Mouse (Mus musculus) layer of hippocampus, adult 11-12 months (tissue): ENCODE results near the gene Enpp7.

Experiments
- DNase-seq: peaks from one replicate; pipeline ENCODE4 v3.0.0; 2022; ENCODE audit warnings: low spot score

Gene Enpp7

DNA sequence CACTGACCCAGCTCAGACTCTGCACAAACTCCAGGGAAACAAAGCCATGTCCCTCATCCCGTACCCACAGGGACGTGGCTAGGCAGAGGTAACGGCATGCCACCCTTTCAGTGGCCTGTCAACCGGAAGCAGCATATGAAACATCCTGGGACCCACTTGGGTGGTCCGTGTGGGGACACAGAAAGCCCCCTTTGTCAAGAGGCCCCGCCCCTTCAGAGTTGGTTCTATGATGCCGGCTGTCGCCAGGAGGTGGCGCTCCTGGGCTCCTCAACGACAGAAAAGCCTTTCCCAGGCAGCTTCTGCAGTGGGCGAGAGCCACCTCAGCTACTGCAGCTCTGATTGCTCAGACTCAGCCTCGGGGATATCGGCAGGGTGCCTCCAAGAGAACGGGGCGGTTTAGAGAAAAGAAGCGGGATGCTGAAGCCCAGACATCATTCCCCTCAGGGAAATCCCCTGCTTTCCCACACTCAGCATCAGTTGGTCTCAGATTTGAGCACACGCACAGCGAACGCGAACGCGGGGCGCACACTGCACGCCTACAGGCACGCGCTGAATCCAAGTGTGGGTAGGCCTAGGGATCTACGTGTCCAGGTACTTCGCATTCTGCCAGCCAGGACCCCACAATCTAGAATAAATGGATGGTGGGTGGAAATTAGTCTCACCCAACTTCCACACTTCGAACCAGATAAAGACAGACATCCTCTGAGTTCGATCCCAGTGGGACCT lies 10.7 kb downstream of the Enpp7 start:
- peak; percentile 87 for DNase-seq

DNA sequence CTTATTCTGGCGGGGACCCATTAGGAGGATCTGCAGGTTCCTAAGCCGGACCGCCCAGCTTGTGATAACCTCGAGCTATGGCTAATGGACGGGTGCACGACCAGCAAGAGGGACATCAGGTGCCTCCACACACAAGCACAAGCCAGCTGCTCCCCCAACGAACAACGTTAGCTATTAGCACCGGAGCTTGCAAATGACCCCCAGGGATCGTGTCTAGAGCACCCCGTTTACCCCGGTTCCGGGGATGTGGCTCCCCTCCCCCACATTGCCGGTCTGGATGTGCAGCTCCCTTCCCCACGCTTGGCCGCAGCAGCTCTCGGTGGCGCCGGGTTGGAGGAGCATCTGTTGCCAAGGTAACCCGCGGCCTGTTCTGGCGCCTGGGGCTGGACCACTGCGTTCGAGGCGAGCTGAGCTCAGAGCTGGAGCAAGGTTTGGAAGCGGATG lies 11.4 kb downstream of the Enpp7 start:
- peak; percentile 29 for DNase-seq

DNA sequence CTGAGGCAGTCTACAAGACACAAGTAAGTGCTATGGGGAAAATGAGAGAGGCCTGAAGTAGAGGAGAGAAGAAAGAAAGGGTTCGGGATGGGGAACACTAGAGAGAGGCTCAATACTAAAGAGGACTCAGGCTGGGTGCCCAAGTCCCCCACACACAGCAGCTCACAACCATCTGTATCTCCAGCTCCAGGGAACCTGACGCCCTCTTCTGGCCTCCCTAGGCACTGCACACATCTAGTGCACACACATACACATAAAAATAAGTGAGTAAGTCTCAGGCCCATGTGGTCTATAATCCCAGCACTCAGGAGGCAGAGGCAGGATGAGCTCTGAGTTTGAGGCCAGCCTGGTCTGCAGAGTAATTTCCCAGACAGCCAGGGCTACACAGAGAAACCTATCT lies 12.9 kb downstream of the Enpp7 start:
- DNase-seq: no peak

DNA sequence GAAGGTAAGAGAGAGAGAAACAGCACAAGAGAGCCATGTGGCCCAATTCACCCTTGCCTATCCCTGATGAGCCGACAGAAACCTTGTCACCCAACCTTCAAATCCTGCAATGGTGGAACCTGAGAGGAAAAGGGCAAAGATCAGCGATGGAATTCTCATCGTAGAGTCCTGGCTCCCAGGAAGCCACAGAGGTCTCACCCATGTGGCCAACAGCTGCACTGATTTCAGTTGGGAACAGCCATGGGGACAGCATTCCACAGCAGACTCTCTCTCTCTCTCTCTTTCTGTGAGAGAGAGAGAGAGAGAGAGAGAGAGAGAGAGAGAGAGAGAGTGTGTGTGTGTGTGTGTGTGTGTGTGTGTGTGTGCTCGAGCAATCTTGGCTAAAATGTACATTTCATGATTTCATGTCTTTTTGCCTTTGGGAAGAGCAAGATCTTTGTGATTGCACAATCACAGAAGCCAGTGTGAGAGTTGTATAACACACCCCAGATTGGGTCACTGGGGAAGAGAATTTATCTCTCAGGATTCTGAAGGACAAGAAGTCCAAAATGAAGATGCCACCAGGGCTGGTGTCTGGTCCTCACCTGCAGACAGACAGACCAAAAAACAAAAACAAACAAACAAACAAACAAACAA lies 13.6 kb downstream of the Enpp7 start:
- no peak for DNase-seq

- DNase-seq: no peak
Measured at GRCm38 (mm10) chr11:119005547-119006275, 17.7 kb downstream of the Enpp7 start.

DNA sequence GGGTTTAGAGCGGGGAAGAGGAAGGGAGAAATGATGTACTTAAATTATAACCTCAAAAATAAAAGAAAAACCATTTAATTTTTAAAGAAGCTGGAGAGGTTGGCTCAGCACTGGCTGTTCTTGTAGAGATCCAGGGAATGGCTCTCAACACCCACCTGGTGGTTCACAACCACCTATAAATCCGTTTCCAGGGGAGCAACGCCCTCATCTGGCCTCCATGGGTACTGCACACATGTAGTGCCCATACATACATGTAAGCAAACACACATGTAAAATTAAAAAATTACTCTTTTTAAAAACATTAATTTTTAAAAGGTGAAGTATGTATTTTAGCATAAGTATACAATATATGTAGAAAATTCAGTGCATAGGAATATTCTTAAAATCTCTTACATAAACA lies 18.5 kb downstream of the Enpp7 start:
- no peak for DNase-seq

DNA sequence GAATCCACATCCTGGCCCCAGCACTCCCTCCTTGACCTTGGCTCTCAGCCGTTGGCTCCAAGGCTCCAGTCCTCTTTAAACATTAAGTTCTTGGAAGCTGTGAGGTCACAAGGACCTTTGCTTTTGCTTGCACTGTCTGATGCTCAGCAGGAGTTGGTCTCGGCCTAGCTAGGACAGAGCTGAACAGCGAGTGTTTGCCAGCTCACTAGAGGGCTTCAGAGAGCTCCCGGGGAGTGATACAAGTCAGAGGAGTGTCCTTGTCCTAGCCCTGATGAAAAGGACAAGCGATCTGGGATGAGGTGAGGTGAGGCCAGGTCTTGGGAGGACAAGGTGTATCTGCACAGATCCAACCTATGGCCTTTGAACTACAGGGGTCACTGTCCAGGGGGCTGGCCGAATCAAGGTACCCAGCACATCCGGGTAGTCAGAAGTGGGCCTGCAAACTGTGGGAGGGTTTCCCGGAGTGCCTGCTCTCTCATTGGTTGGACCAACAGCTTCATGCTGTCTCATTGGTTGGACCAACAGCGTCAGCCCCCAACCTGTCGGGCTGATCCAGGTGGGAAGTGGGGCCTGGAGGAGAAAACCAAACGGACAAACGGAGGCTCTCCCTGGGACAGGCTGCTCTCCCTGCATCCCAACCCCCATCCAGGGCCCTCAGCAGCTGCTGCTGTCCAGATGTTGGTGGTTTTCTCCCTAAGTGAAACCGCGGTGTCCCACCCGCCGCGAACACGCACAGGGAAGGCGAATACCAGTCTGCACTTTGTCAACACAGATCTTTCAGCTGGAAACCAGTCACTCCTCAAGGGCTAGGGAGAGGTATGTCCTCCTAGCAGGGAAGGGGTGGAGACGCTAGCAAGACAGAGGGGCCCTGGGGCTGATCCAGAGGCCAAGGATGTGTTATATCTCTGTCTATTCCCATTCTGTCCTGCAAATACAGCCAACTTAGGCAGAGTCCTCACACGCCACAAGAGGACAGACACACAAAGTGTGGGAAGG lies 19.8 kb downstream of the Enpp7 start:
- DNase-seq: no peak

DNA sequence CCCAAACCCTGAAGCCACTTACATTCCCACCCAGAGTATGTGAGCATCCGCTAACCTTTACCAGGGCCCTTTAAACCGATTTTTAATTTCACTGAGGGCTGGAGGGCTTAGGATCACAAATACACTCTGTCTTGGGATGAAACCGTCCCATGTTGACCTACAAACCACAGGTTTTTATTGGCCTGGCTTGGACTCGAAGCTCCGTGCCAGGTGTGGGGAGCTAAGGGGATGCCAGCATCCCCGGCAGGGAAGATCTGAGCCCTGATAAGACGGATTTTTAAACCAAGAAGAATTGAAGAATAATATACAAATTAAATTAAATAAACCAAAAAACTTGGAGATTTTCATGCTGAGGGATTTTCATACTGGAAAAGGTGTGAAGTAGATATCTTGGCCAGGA lies 26.5 kb downstream of the Enpp7 start:
- DNase-seq: no peak

- no peak for DNase-seq
Measured at GRCm38 (mm10) chr11:119017506-119017905, 29.5 kb downstream of the Enpp7 start.

DNA sequence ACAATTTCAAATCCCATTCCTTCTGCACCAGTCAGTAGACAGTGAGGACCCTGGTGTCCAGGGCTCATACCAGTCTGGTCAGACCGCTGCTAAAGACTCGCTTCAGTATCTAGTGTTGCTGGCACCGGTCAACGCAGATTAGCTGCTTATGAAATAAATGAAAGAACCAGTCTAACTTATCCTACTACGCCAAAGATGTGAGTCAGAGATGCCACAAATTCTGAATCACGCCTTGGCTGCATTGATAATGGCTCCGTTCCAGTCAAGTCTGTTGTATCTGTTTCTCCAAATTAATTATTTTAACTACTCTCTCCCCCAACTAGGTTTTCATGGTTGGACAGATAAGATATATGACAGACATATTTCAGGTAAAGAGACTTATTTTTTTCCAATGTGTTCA lies 33.2 kb downstream of the Enpp7 start:
- no peak for DNase-seq

DNA sequence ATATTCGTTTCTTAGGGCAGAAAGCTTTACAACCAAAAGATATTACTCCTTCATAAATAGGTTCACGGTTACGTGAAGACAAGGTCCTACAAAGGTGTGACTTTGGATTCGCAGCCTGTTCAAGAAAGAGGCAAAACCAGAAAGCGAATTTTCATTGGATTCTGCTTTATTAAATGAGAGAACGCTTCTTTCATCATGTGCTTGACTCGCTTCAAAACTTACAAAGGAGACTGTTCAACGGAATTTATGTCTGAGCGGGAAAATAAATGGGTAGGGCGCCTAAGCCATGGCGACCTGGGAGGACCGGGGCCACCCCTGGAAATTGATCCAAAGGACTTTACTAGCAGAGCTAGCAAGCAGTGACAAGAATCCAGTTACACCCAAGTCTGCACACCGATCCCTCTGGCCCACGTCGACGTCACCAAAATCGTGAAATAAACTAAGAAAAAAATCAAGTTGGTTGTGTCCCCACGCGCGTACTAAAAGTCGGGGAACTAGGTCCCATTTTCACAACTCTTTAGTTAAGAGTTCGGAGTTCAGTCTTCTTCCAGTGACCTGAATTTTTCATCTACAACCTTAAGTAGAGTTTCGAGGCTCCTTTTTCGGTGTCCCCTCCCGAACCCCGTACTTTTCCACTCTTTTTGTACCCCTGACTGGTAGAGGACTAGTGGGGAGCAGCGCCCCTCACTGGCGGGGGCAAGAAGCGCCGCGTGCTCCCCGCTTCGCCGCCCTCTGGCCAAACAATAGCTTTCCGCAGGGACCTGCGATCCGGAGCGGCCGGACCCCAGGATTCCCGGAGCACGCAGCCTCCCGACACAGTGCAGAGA lies 34.3 kb downstream of the Enpp7 start:
- DNase-seq: no peak

GRCm38 (mm10) chr11:119022895-119023615 lies 35.1 kb downstream of the Enpp7 start, which contains the start of gene Cbx2:
Gene Cbx2 (plus strand): TSS chr11:119022962.
- peak; percentile 77 for DNase-seq

DNA sequence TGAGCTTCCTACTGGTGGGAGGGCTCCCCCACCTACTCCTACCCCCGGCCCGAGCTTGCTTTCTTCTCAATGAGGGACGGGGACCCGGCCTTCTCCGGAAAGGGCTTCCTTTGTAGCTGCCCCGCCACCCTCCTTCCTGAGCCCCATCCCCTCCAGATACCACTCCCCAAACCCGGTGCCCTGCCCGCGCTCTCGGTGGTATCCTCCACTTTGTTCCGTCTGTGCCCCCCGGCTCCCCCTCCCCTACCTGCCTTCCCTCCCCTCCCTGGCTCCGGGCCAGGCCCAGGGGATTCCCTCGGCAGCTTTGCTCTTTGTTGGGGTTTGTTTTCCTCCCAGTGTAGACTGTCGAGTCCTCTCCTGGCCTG lies 35.6 kb downstream of the Enpp7 start:
- no peak for DNase-seq

- DNase-seq: no peak
Measured at GRCm38 (mm10) chr11:119024260-119024659, 36.3 kb downstream of the Enpp7 start.

- no peak for DNase-seq
Measured at GRCm38 (mm10) chr11:119026203-119026602, 38.2 kb downstream of the Enpp7 start.

DNA sequence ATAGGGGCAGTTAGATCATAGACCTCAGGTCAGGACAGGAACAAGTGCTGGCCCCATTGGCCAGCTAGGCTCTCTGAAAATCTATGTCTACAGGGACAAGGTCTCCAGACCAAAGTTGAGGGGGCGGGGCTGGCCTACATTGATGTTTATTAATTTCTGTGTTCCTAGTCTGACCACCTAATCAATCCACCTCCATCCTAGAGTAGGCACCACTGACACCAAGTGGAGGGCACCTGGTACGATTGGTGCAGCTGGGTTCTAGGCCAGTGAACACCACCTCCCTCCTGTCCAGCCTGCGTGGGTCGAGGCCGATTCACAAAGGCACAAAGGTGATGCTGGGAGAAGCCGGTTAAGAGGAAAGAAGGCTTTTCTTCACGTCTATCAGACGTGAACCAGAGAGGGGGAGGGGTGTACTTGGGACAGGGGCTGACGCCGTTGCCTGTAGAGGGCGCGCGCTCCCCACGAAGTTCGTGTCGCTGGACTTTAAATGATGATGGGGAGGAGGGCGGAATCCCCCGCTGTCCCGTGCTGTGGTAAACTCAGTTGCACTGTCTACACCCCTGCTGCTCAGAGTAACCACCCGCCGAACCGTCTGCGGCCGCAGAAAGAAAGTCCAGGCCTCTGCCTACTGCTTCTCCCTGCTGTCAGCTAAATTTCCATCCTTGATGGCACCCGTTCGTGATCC lies 46.0 kb downstream of the Enpp7 start:
- peak; percentile 78 for DNase-seq

GRCm38 (mm10) chr11:119034635-119035034 lies 46.6 kb downstream of the Enpp7 start:
- no peak for DNase-seq

- no peak for DNase-seq
Measured at GRCm38 (mm10) chr11:119035094-119035685, 47.2 kb downstream of the Enpp7 start.

GRCm38 (mm10) chr11:119035686-119036165 lies 47.7 kb downstream of the Enpp7 start:
- DNase-seq: no peak
